Mouse (Mus musculus) forebrain, embryonic 16.5 days (tissue): ENCODE data around the gene Nae1. TPM values are rescaled to one million over a fixed set of nuclear protein-coding genes. Genes with fewer than 3 reads are reported as not detected.
"Not testable (repeated sequence)": the region's sequence is repeated elsewhere in the genome, so short reads cannot be mapped to it uniquely, and the experiment has no call there.

Experiments
- ATAC-seq: fragments of 200-750 bp; cut with Nextera tagmentation; 2 replicates; pipeline ENCODE4 v1.8.0; 2017; ENCODE audit warnings: mild to moderate bottlenecking, moderate library complexity
- H3K27ac ChIP-seq: fragments of 300-500 bp; sonication (generic); 2 replicates; pipeline ENCODE4 v1.5.1; 2014; ENCODE audit warnings: low read length, control low read depth
- H3K27me3 ChIP-seq: fragments of 300-500 bp; sonication (generic); replicated peaks from 2 replicates; pipeline ENCODE4 v1.6.1; 2014; ENCODE audit warnings: low read length; ENCODE audit not compliant: control insufficient read depth, insufficient read depth
- H3K36me3 ChIP-seq: fragments of 300-500 bp; sonication (generic); 2 replicates; pipeline ENCODE4 v1.6.1; 2014; ENCODE audit not compliant: control insufficient read depth, insufficient read depth
- H3K4me1 ChIP-seq: fragments of 300-500 bp; sonication (generic); replicated peaks from 2 replicates; pipeline ENCODE4 v1.6.1; 2014; ENCODE audit warnings: low read length; ENCODE audit not compliant: control insufficient read depth, insufficient read depth
- H3K4me2 ChIP-seq: fragments of 300-500 bp; sonication (generic); 2 replicates; pipeline ENCODE4 v1.6.1; 2014; ENCODE audit warnings: mild to moderate bottlenecking, low read length, control low read depth
- H3K4me3 ChIP-seq: fragments of 300-500 bp; sonication (generic); replicated peaks from 2 replicates; pipeline ENCODE4 v1.5.1; 2014; ENCODE audit warnings: mild to moderate bottlenecking, low read length, control low read depth
- H3K9ac ChIP-seq: fragments of 300-500 bp; sonication (generic); replicated peaks from 2 replicates; pipeline ENCODE4 v1.6.1; 2014; ENCODE audit warnings: low read depth, low read length, control low read depth
- H3K9me3 ChIP-seq: fragments of 300-500 bp; sonication (generic); 2 replicates; pipeline ENCODE4 v1.6.1; 2016; ENCODE audit warnings: low read length; ENCODE audit not compliant: control insufficient read depth
- WGBS: fragments of 180-500 bp; shearing (Covaris S2); extraction: QIAGEN DNeasy Blood & Tissue Kit; methylation state at CpG from one replicate; pipeline ENCODE4 v1.1.7; 2014; 5-methylcytosine and 5-hydroxymethylcytosine counted together
- polyA plus RNA-seq: library from polyadenylated mRNA; unstranded; fragments of >200 nt; fragmentation: Nextera tagmentation; extraction: Ambion mirVana; gene quantifications from 2 replicates; pipeline ENCODE4 v1.2.1, GENCODE M21; 2015

Gene Nae1
- polyA plus RNA-seq, result 122 and 131 TPM in 2 replicates

DNA sequence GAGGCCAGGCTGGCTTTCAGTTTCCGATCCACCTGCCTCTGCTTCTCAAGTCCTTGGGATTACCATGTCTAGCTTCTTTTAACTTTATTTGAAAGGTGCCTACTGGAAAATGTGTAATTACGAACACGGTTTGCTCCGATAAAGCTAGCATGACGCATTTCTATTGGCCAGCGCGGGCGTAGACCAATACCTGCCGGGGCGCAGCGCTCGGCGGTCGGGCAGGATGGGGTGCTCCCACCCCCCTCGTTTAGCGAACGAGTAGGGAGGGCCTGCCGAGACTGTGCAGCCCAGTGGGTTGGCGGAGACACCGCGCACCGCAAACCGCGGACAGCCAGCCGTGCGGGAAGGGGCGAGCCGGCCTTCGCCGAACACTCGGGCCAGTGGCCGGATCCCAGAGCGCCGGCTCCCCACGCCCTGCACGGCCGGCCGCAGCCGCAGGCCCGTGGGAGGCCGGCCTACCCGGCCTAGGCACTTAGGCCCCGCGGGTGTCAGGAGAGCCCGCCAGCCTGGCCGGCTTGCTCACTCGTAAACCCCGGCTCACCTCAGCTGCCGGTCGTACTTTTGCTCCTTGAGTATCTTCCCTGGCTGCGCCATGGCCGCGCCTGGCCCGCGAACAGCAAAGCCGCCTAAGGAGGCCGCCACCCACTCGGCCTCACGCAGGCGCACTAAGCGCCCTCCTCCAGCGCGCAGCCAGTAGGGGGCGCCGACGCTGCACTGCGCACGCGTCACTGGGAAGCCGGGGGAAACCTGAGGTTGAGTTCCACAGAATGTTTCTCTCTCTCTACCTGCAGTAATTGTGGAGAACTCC lies at the start of gene Nae1, which contains the start of gene Car7:
Gene Nae1, minus strand, starts transcription at position 667 of the 808 bp plus-strand sequence.
Gene Car7, plus strand, starts transcription at position 719 of the 808 bp plus-strand sequence.
- peak within 1 kb of the TSS; percentile 98 for H3K9ac ChIP-seq
- WGBS, result under 1% methylated on average over 70 of the region's 70 CpGs
- H3K27me3 ChIP-seq, result peaks cover 7% of the 10 kb centered on the region
- no peaks in the 10 kb centered on the region for H3K36me3 ChIP-seq
- H3K4me3 ChIP-seq, result peak within 1 kb of the TSS; percentile 98
- H3K4me1 ChIP-seq, result peaks cover 22% of the 10 kb centered on the region
- peak within 1 kb of the TSS; percentile 85 for H3K27ac ChIP-seq
- H3K4me2 ChIP-seq, result peak within 1 kb of the TSS; percentile 81
- peak; percentile 98 for ATAC-seq
- H3K9me3 ChIP-seq, result no peaks in the 10 kb centered on the region

DNA sequence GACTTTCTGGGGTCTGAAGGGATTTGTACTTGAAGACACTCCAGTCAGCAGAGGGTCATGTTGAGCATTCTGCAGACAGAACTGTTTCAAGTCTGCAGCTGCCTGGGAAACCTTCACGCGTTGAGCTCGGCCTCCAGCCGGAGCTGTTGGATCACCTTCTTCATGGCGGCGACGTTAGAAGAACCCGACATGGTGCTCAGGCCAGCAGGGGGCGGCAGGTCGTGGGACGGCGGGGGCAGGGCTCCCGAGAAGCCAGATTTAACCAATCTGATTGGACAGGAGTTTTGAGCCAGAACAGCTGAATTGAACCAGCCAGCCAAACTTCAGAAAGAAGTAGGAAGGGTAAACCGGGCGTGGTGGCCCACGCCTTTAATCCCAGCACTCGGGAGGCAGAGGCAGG lies 43.2 kb upstream of the Nae1 start:
- 84% methylated on average over 17 of the region's 17 CpGs for WGBS
- not testable (repeated sequence) for H3K9me3 ChIP-seq, H3K4me3 ChIP-seq, H3K36me3 ChIP-seq, H3K9ac ChIP-seq, H3K27me3 ChIP-seq, H3K4me2 ChIP-seq, ATAC-seq, H3K27ac ChIP-seq, H3K4me1 ChIP-seq

DNA sequence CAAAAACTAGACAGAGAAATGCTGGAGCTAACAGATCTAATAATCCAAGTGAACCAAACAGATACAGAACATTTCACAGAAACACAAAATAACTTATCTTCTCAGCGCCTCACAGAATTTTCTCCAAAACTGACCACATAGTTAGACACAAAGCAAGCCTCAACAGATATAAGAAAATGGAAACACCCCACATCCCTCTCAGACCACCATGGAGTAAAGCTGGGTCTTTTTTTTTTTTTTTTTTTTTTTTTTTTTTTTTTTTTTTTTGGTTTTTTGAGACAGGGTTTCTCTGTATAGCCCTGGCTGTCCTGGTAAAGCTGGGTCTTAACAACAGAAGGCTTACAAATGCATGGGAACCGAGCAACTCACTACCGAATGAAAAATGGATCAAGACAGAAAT lies 42.4 kb upstream of the Nae1 start:
- no peak overlapping the region for H3K9ac ChIP-seq
- H3K36me3 ChIP-seq, result no peaks in the 10 kb centered on the region
- H3K4me2 ChIP-seq, result no peak overlapping the region
- H3K4me3 ChIP-seq, result no peak overlapping the region
- H3K27ac ChIP-seq, result no peak overlapping the region
- WGBS, result 87% methylated on average over 3 of the region's 3 CpGs
- ATAC-seq, result no peak
- no peaks in the 10 kb centered on the region for H3K4me1 ChIP-seq
- H3K27me3 ChIP-seq, result no peaks in the 10 kb centered on the region
- H3K9me3 ChIP-seq, result no peaks in the 10 kb centered on the region

DNA sequence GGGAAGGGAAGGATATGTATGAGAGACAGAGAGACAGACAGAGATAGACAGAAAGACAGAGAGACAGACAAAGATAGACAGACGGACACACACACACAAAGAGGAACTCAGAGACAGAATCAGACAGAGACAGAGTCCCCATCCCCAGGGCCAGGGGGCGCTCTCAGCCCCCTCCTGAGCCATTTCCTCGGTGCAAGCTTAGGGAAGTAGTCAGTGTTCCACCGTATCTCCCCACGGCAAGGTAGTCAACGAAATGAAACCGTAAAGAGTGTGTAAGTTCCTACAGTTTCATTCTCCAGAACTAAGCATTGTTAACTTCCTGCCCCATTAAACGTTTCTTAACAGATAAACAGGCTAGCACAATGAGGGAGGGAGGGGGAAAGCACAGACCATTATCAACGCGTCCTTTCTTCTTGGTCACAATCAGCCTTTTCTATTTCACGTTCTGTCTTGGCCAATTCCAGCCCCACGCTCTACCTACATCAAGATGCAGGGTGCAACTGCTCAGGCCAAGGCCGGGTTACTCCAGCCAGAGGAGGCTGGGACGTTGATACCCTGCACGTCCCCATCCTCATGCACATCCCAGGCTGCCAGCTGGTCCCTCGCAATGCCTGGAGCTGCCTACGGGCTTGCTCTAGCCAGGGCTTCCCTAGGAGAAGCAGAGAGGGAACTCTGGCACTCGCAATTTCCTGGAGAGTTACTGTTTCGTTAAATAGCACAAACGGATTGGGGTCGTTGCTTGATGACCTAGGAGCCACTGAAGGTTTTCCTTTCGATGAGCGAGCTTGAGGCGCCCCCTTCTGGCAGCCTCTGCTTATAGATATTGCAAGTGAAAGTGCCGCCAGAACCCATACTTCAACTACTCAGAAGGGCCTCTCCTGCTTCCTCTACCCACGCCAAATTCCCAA lies 36.3 kb upstream of the Nae1 start:
- Histone ChIP-seq H3K4me3 (peak overlapping the region; percentile 40), H3K4me2 (peak overlapping the region; percentile 64), H3K4me1 (no peaks in the 10 kb centered on the region; the same call in 1 of the 2 replicates), H3K9ac (peak overlapping the region; percentile 45), H3K27me3 (no peaks in the 10 kb centered on the region), H3K36me3 (no peaks in the 10 kb centered on the region), H3K9me3 (no peaks in the 10 kb centered on the region), H3K27ac (no peak overlapping the region)
- ATAC-seq, result peak; percentile 86
- 6% methylated on average over 26 of the region's 26 CpGs for WGBS

DNA sequence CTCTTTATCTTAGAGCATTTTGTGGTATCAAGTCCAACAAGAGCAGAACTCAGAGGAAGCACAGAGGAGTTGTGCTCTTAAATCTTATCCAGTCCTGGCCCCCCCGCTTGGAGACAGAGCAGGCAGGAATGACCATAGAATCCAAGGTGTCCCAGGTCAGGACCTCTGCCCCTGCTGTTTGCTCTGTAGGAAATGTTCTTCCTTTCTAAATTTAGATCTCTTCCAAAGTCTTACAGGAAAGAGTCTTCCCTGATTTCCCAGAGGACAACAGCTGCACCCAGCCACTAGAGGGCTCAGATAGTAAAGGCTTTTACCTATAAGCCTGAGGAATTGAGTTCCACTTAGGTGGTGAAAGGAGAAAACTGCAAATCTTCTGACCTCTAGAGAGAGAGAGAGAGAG lies 35.1 kb upstream of the Nae1 start:
- H3K36me3 ChIP-seq, result no peaks in the 10 kb centered on the region
- H3K27ac ChIP-seq, result no peak overlapping the region
- H3K9ac ChIP-seq, result no peak overlapping the region
- no peaks in the 10 kb centered on the region for H3K27me3 ChIP-seq
- no peak overlapping the region for H3K4me2 ChIP-seq
- no peaks in the 10 kb centered on the region for H3K9me3 ChIP-seq
- WGBS, result 60% methylated on average over 1 of the region's 1 CpGs
- H3K4me1 ChIP-seq, result no peaks in the 10 kb centered on the region; the same call in 1 of the 2 replicates
- ATAC-seq, result no peak
- no peak overlapping the region for H3K4me3 ChIP-seq

DNA sequence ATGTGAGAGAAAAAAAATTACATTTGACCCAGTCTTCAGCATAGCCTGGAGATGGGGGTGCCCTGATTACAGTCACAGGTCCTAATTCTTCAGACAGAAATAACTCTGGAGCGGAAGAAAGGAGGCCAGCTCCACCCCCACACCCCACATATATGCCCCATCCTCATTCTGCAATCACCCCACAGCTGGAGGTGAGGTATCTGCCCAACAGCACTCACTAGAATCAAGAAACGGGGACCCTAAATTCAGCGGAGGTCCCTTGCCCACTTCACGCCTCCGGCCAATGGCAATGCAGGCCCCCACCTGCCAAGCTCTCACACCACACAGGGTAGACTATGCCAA lies 31.0 kb upstream of the Nae1 start:
- no peaks in the 10 kb centered on the region for H3K9me3 ChIP-seq
- H3K27me3 ChIP-seq, result no peaks in the 10 kb centered on the region
- no peak overlapping the region for H3K4me2 ChIP-seq
- no peak overlapping the region for H3K4me3 ChIP-seq
- H3K9ac ChIP-seq, result no peak overlapping the region
- H3K4me1 ChIP-seq, result no peaks in the 10 kb centered on the region
- H3K27ac ChIP-seq, result no peak overlapping the region
- WGBS, result 95% methylated on average over 5 of the region's 5 CpGs
- H3K36me3 ChIP-seq, result no peaks in the 10 kb centered on the region
- peak; percentile 8; the same call in 1 of the 2 replicates for ATAC-seq

DNA sequence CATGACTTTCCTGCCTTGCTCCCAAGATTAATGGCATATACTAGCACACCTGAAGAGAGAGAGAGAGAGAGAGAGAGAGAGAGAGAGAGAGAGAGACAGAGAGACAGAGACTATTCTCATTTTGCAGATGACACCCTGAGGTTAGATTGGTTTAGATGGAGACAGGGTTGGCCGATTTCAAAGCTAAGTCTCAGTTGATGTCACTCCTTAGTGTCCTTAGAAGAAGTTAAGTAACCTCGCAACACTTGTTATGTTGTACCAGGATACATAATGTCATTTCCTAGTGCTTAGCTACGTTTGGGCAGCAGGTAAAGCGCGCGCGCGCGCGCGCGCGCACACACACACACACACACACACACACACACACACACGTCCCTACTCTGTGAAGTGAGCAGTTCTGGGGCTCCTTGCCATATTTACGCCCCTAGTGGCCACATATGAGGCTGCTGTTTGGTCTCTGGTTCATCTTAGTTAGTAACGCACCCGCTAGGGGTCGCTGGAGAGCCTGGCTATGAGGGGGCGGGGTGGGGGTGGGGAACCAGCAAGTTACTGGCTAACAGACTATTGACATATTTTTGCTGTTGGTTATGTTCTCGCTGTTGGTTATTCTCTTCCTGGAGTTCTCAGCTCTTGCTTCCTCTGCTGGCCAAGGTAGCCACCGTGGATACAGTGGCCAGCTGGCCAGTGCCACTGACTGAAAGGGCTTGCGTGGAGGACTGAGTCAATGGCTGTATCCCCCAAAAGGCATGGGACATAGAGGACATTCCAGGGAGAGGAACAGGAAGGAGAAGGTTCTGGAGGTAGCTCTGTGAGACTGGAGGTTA lies 30.4 kb upstream of the Nae1 start:
- Histone ChIP-seq H3K9ac (no peak overlapping the region), H3K27ac (no peak overlapping the region), H3K4me2 (no peak overlapping the region), H3K36me3 (no peaks in the 10 kb centered on the region), H3K4me1 (no peaks in the 10 kb centered on the region), H3K27me3 (no peaks in the 10 kb centered on the region), H3K4me3 (no peak overlapping the region), H3K9me3 (no peaks in the 10 kb centered on the region)
- peak; percentile 89 for ATAC-seq
- 17% methylated on average over 22 of the region's 22 CpGs for WGBS

DNA sequence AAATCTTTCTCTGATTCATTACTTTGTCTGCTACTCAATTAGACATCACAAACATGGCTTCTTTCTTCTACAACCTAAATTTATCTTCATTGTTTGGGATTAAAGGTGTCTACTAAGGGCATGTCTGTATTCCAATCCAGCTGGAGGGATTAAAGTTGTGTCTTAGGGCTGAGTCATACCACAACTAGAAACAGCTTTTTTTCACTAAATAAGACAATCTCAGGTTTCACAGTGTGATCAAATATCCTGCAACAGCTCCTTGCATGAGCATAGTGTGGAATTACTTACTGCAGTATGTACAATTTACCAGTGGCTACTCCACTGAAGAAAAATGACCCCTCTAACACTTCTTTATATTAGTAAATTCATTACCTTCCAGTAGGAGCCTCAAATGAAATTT lies 26.3 kb upstream of the Nae1 start:
- Histone ChIP-seq H3K4me2 (no peak overlapping the region), H3K4me1 (no peaks in the 10 kb centered on the region)

DNA sequence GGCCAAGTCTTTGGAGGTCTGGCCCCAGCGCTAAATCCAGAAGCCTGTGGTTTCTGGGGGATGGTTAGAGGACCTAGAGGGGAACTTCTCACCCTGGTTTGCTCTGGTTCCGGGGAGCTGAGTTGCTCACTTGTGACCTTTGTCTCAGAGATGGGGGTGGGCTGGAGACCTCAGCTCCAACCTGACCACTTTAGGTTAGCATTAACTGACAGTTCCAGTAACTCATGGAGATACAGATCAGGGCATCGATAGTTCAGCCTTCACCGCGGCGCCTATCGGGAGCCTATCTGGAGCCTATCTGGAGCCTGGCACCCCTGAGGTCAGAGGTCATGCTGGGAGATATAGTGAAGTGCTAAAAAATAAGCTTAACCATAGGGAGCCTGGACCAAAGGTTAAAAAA lies 22.8 kb upstream of the Nae1 start:
- no peak overlapping the region for H3K9ac ChIP-seq
- H3K4me1 ChIP-seq, result no peaks in the 10 kb centered on the region
- H3K9me3 ChIP-seq, result no peaks in the 10 kb centered on the region
- WGBS, result 86% methylated on average over 7 of the region's 7 CpGs
- no peak overlapping the region for H3K27ac ChIP-seq
- H3K36me3 ChIP-seq, result no peaks in the 10 kb centered on the region
- ATAC-seq, result no peak
- no peak overlapping the region for H3K4me2 ChIP-seq
- H3K27me3 ChIP-seq, result no peaks in the 10 kb centered on the region
- H3K4me3 ChIP-seq, result no peak overlapping the region

More for the DNA sequence above, 26.3 kb upstream of the Nae1 start:
- H3K4me3 ChIP-seq, result no peak overlapping the region
- no peak overlapping the region for H3K9ac ChIP-seq
- no peaks in the 10 kb centered on the region for H3K27me3 ChIP-seq
- H3K27ac ChIP-seq, result no peak overlapping the region
- no peaks in the 10 kb centered on the region for H3K36me3 ChIP-seq
- ATAC-seq, result no peak
- H3K9me3 ChIP-seq, result no peaks in the 10 kb centered on the region
